Mouse (Mus musculus): ENCODE results near the gene Lrpprc.

The Lrpprc gene

GRCm38 (mm10) chr17:84758971-84759370 is 31.6 kb downstream of the Lrpprc start:
- DNase-seq (ENCODE audit: low spot score in 2 of 2): no peak

- no peak for DNase-seq (ENCODE audit: low spot score in 2 of 2)
Observed at GRCm38 (mm10) chr17:84758374-84758773, 32.2 kb downstream of the Lrpprc start.

GRCm38 (mm10) chr17:84756090-84756489 is 34.5 kb downstream of the Lrpprc start:
- DNase-seq (ENCODE audit: low spot score in 2 of 2): no peak

DNA sequence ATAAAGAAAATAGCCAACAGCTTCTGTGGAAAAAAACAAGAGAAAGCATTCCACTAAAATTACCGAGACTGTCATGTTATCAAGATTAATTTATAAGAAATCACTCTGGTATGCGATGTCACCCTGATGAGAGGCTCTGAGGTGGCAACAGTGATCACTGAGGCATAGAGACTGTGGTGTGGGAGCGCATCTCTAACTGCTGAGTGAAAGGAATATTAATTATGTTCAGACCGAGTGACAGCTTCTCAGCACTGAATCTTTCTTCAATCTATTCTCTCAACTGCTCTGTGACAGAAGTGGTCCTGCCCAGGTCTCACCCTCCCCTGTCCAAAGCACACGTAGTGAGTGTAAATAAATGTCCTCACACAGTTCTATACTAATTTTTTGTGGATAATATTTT is 37.1 kb downstream of the Lrpprc start:
- no peak for DNase-seq (ENCODE audit: low spot score in 2 of 2)

- no peak for DNase-seq (ENCODE audit: low spot score in 2 of 2)
Observed at GRCm38 (mm10) chr17:84752286-84752685, 38.3 kb downstream of the Lrpprc start.

DNA sequence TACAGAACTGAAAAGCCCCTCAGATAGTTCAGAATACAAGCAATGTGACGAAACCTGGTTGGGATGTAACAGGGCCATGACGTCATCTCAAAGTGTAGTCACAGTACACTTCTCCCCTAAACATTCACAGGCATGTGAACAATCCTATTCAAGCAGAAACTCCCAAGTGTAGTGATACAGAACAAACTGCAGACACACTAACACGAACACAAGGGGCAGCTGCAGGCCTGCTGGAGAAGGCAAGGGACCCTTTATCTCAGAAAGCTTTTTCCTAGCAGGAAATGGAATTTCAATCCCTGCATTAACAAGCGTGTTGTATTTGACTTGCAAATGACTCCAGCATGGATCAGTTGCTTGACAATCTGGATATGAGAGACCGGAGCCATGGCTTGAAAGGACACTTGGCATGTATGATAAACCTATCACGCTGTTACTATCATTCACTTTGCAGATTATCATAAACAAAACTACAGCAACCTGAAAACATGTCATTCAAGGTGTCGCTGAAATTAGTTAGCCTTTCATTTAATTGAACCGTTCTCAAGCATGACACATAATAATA is 38.9 kb downstream of the Lrpprc start:
- no peak for DNase-seq (ENCODE audit: low spot score in 2 of 2)

- DNase-seq (ENCODE audit: low spot score in 2 of 2): no peak
Observed at GRCm38 (mm10) chr17:84750130-84750529, 40.5 kb downstream of the Lrpprc start.

DNA sequence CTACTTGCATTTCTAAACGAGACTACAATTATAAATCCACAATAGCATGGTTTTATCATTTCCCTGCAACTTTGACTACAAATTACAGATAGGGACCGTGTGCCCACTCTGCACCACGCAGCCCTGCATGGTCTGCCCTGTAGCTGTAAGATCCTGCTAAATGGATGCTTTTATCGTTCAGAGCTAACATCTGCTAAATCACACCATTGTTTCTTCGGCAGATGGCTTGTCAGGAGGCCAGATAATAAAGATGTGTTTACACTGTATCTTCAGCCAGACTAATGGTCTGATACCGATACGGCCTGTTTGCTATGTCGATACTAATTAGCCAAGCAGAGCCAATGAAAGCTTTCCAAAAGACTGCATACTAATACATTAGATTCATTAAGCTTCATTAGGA is 41.3 kb downstream of the Lrpprc start:
- DNase-seq (ENCODE audit: low spot score in 2 of 2): no peak

DNA sequence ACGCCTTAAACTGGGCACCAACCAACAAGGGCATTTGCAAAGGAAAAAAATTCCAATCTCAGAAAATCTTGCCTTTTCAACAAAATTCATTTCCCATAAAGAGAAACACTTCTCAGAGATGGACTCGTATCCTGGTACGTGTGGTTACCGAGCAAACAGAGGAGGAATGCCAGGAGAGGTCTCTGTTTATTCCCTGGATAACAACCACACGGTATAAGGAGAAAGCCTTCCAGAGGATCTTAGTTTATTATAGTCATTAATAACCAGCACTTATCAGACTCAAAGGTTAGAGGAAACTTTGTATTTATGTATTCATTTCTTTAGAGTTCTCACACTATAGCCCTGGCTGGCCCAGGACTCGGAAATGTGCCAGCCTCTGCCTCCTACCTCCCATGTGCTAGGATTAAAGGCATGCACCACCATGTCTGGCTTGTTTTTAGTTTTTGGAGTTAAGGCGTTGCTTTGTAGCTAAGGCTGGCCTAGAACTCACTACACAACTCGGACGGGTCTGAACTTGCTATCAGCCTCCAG is 42.4 kb downstream of the Lrpprc start:
- no peak for DNase-seq (ENCODE audit: low spot score in 2 of 2)

DNA sequence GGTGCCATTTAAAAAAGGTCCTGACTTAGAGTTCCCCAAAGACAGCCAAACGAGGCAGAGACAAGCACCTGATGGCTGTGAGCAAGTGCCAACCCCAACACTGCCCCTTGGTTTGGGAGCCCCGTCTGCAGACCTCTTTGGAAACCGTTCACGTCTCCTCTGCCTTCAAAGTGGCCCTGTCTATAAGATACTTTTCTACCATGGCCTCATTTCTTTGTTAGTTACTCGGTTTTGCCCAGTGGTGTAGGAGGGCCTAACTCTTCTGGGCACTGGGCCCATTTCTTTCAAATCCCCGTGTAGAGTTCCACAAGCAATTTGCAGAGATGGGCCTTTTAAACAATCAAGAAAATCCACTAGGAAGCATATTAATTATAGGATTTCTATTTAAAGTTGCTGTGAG is 43.4 kb downstream of the Lrpprc start:
- DNase-seq (ENCODE audit: low spot score in 2 of 2): no peak

- no peak for DNase-seq (ENCODE audit: low spot score in 2 of 2)
Observed at GRCm38 (mm10) chr17:84745001-84745400, 45.6 kb downstream of the Lrpprc start.

GRCm38 (mm10) chr17:84744256-84744655 is 46.3 kb downstream of the Lrpprc start:
- DNase-seq (ENCODE audit: low spot score in 2 of 2): no peak

DNA sequence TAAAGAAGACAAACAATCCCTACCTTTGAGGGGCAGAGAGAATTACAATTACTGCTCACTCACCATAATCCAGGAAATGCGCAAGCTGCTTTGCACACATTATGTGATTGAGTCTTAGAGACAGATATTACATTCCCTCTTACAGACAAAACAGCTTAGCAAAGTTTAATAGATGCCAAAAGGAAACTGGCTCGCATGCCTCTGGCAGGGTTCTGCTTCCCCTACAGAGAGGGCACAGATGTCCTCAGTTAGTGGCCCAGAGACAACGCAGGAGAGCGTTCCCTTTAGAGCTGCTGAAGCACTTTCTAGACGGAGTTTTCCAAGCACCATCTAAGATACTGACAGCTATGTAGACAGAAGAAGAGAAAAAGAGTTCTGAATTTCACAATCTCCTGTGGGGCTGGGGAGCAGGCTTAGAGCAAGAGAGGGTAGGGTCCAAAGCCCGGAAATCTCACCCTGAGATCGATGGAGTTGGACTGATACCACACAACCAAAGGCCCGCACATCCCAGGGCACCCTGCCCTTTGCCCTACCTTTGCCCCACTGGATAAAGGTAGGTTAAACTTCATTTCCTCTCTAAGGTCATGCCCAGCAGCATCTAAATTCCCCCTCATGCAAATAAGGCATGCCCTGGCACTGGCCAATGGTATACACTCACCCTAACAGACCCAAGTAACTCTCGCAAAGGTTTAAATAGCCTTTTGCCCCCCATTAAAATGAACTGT is 52.4 kb downstream of the Lrpprc start:
- no peak for DNase-seq (ENCODE audit: low spot score in 2 of 2)

DNA sequence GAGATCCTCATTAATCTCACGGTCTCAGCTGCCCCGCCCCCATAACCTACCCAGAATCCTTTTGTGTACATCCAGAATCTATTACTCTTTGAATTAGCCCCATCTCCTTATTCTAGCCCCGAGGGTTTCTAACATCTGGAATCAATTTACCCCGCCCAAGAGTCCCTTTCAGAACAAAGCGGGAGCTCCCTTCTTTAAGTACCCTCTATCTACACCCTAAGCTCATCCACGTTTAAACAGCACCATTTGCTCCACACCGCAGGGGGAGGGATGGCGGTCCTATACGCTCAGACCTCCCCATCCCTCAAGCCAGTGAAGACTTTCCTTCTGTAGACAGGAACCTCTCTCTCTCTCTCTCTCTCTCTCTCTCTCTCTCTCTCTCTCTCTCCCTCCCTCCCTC is 53.9 kb downstream of the Lrpprc start:
- no peak for DNase-seq (ENCODE audit: low spot score in 2 of 2)

DNA sequence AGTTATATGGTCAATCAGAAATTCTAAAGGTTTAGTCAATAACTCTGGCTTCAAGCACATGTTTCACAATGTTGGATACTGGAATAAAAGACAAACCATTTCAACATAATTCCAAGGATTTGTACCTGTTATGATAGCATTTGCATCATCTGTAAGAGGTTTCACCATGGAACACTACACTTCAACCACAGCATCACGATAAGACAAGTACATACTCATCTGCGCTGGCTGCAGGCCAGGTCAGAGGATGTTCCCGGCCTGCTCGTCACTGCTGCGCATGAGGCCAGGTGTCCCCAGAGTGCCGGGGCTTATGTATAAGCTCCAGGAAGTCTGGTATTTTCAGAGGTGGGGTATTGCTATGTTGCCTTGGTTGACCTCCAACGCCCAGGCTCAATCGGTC is 58.0 kb downstream of the Lrpprc start:
- DNase-seq (ENCODE audit: low spot score in 2 of 2): no peak

GRCm38 (mm10) chr17:84731361-84731760 is 59.2 kb downstream of the Lrpprc start:
- DNase-seq (ENCODE audit: low spot score in 2 of 2): no peak

- DNase-seq (ENCODE audit: low spot score in 2 of 2): no peak
Observed at GRCm38 (mm10) chr17:84729140-84729539, 61.4 kb downstream of the Lrpprc start.

DNA sequence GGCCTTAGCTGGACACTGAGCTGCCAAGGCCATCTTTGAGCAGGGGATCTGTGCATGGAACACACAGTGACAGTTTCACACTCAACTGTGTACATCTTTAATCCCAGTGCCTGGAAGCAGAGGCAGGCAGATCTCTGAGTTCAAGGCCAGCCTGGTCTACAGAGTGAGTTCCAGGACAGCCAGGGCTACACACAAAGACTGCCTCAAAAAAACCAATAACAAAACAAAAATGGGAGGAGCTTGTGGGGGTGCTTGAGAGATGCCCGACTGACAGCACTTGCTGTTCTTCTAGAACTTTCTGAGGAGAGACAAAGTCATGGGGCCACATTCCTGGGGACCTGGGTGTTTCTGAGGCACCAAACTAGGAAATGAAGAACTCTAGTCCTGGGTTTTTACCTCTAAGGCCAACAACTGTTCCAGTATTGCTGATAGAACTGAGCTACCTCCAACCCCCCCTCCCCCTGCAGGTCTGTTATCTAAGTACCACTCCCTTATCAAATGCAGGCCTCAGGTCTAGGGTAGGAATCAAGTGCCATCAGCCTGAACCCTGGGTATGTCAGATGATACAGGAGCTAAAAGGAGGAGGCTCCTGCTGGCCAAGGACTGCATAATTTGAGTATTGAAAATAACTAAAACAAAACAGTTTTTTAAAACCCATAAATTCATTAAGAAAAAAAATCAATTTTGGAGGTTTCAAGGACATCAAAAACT is 62.2 kb downstream of the Lrpprc start:
- no peak for DNase-seq (ENCODE audit: low spot score in 2 of 2)

DNA sequence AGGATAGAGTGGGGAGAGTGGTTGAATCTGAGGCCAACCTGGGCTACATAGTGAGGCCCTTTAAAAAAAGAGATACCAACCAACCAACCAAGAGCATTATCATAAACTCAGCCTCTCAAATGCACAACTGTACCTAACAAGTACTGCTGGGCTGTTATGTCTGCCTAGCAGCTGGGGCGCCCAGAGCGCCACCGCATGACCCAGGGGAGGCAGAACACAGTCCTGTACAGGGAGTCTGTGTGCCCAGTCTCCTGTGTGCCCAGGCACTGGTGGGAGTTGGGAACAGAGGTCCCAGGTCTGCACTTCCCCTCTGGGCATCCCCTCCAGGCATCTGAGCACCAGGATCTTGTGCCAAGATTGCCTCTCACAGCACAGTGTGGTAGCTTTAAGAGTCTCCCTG is 65.4 kb downstream of the Lrpprc start:
- DNase-seq (ENCODE audit: low spot score in 2 of 2): no peak

DNA sequence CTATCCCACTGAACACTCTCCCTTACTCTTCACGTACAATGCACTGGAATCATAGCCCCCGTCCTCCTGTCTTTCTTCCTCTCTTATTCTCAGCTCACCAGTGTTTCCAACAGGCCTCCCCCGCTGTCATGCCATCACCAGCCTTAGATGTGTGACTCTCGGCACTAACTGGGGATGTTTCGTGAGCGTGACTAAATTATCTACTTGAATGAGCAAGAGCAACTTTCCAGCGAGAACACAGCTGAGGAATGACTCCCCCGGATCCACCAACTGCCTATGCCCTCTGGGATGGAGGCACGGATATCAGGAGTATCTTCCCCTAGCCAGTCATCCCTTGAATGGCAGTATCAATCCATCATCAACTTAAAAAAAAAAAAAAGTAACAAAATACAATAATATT is 66.6 kb downstream of the Lrpprc start:
- no peak for DNase-seq (ENCODE audit: low spot score in 2 of 2)

- DNase-seq (ENCODE audit: low spot score in 2 of 2): no peak
Observed at GRCm38 (mm10) chr17:84719105-84719504, 71.5 kb downstream of the Lrpprc start.

GRCm38 (mm10) chr17:84717416-84717815 is 73.2 kb downstream of the Lrpprc start:
- DNase-seq (ENCODE audit: low spot score in 2 of 2): no peak
